Mouse (Mus musculus): ENCODE data around the gene Lrrk1. TPM values are rescaled to one million over a fixed set of nuclear protein-coding genes. Genes with fewer than 3 reads are reported as not detected.
A peak's percentile ranks its signal among the peaks of the same experiment; 100 is the strongest.

Lrrk1 gene
- polyA plus RNA-seq, 1 experiment from 2014 or later: 2.9 TPM

- Histone ChIP-seq H3K27me3 (ENCODE audit: control insufficient read depth, insufficient read depth, low read length) (no peaks in the 10 kb centered on the region), H3K9ac (ENCODE audit: low read depth, low read length) (no peak overlapping the region), H3K36me3 (ENCODE audit: control insufficient read depth, insufficient read depth, low read length) (no peaks in the 10 kb centered on the region), H3K4me2 (replicated peaks; ENCODE audit: low read depth, low read length) (no peak overlapping the region), H3K4me1 (replicated peaks; ENCODE audit: control insufficient read depth, insufficient read depth, low read length) (no peaks in the 10 kb centered on the region; the same call in 1 of the 2 replicates), H3K9me3 (ENCODE audit: control insufficient read depth, low read length) (no peaks in the 10 kb centered on the region), H3K27ac (ENCODE audit: low read depth, low read length) (no peak overlapping the region), H3K4me3 (ENCODE audit: low read depth, low read length) (no peak overlapping the region)
- no peak for ATAC-seq (ENCODE audit: low FRiP score)
- peak; percentile 33 for DNase-seq (ENCODE audit: low spot score)
- WGBS: 37% methylated on average over 9 of the region's 9 CpGs
Measured at GRCm38 (mm10) chr7:66218193-66219014, 169.7 kb downstream of the Lrrk1 start.

- Histone ChIP-seq H3K27me3 (ENCODE audit: control insufficient read depth, insufficient read depth, low read length) (no peaks in the 10 kb centered on the region), H3K4me2 (replicated peaks; ENCODE audit: low read depth, low read length) (no peak overlapping the region), H3K27ac (ENCODE audit: low read depth, low read length) (no peak overlapping the region; the same call in 1 of the 2 replicates), H3K9ac (ENCODE audit: low read depth, low read length) (no peak overlapping the region), H3K4me1 (replicated peaks; ENCODE audit: control insufficient read depth, insufficient read depth, low read length) (no peaks in the 10 kb centered on the region; the same call in 1 of the 2 replicates), H3K36me3 (ENCODE audit: control insufficient read depth, insufficient read depth, low read length) (no peaks in the 10 kb centered on the region), H3K9me3 (ENCODE audit: control insufficient read depth, low read length) (no peaks in the 10 kb centered on the region), H3K4me3 (ENCODE audit: low read depth, low read length) (no peak overlapping the region)
- ATAC-seq (ENCODE audit: low FRiP score) (no peak), DNase-seq (ENCODE audit: low spot score) (no peak)
- WGBS: 77% methylated on average over 7 of the region's 7 CpGs
Measured at GRCm38 (mm10) chr7:66217531-66218094, 170.5 kb downstream of the Lrrk1 start.

GRCm38 (mm10) chr7:66217011-66217410, 171.1 kb downstream of the Lrrk1 start:
- no peaks in the 10 kb centered on the region for H3K9me3 ChIP-seq (ENCODE audit: control insufficient read depth, low read length)
- no peak overlapping the region for H3K4me2 ChIP-seq (replicated peaks; ENCODE audit: low read depth, low read length)
- ATAC-seq (ENCODE audit: low FRiP score) (no peak), DNase-seq (ENCODE audit: low spot score) (no peak)
- H3K27ac ChIP-seq (ENCODE audit: low read depth, low read length): no peak overlapping the region
- H3K27me3 ChIP-seq (ENCODE audit: control insufficient read depth, insufficient read depth, low read length): no peaks in the 10 kb centered on the region
- H3K4me1 ChIP-seq (replicated peaks; ENCODE audit: control insufficient read depth, insufficient read depth, low read length): no peaks in the 10 kb centered on the region; the same call in 1 of the 2 replicates
- H3K36me3 ChIP-seq (ENCODE audit: control insufficient read depth, insufficient read depth, low read length): no peaks in the 10 kb centered on the region
- WGBS: 87% methylated on average over 7 of the region's 7 CpGs
- no peak overlapping the region for H3K4me3 ChIP-seq (ENCODE audit: low read depth, low read length)
- no peak overlapping the region for H3K9ac ChIP-seq (ENCODE audit: low read depth, low read length)

- Histone ChIP-seq H3K9me3 (ENCODE audit: control insufficient read depth, low read length) (no peaks in the 10 kb centered on the region), H3K4me3 (ENCODE audit: low read depth, low read length) (no peak overlapping the region), H3K4me1 (replicated peaks; ENCODE audit: control insufficient read depth, insufficient read depth, low read length) (no peaks in the 10 kb centered on the region; the same call in 1 of the 2 replicates), H3K9ac (ENCODE audit: low read depth, low read length) (no peak overlapping the region), H3K36me3 (ENCODE audit: control insufficient read depth, insufficient read depth, low read length) (no peaks in the 10 kb centered on the region), H3K4me2 (replicated peaks; ENCODE audit: low read depth, low read length) (no peak overlapping the region), H3K27me3 (ENCODE audit: control insufficient read depth, insufficient read depth, low read length) (no peaks in the 10 kb centered on the region), H3K27ac (ENCODE audit: low read depth, low read length) (no peak overlapping the region)
- 75% methylated on average over 1 of the region's 1 CpGs for WGBS
- DNase-seq (ENCODE audit: low spot score) (no peak), ATAC-seq (ENCODE audit: low FRiP score) (no peak)
Measured at GRCm38 (mm10) chr7:66215911-66216310, 172.2 kb downstream of the Lrrk1 start.

- Histone ChIP-seq H3K36me3 (ENCODE audit: control insufficient read depth, insufficient read depth, low read length) (no peaks in the 10 kb centered on the region), H3K9ac (ENCODE audit: low read depth, low read length) (no peak overlapping the region), H3K4me3 (ENCODE audit: low read depth, low read length) (no peak overlapping the region), H3K27ac (ENCODE audit: low read depth, low read length) (no peak overlapping the region), H3K27me3 (ENCODE audit: control insufficient read depth, insufficient read depth, low read length) (no peaks in the 10 kb centered on the region), H3K9me3 (ENCODE audit: control insufficient read depth, low read length) (no peaks in the 10 kb centered on the region), H3K4me2 (replicated peaks; ENCODE audit: low read depth, low read length) (no peak overlapping the region), H3K4me1 (replicated peaks; ENCODE audit: control insufficient read depth, insufficient read depth, low read length) (no peaks in the 10 kb centered on the region; the same call in 1 of the 2 replicates)
- no peak for DNase-seq (ENCODE audit: low spot score)
- 72% methylated on average over 6 of the region's 6 CpGs for WGBS
- ATAC-seq (ENCODE audit: low FRiP score): no peak
Measured at GRCm38 (mm10) chr7:66214477-66214876, 173.7 kb downstream of the Lrrk1 start.

- DNase-seq (ENCODE audit: low spot score) (no peak), ATAC-seq (ENCODE audit: low FRiP score) (no peak)
- Histone ChIP-seq H3K27me3 (ENCODE audit: control insufficient read depth, insufficient read depth, low read length) (no peaks in the 10 kb centered on the region), H3K9me3 (ENCODE audit: control insufficient read depth, low read length) (no peaks in the 10 kb centered on the region), H3K4me1 (replicated peaks; ENCODE audit: control insufficient read depth, insufficient read depth, low read length) (no peaks in the 10 kb centered on the region), H3K27ac (ENCODE audit: low read depth, low read length) (no peak overlapping the region), H3K9ac (ENCODE audit: low read depth, low read length) (no peak overlapping the region), H3K4me2 (replicated peaks; ENCODE audit: low read depth, low read length) (no peak overlapping the region), H3K4me3 (ENCODE audit: low read depth, low read length) (no peak overlapping the region), H3K36me3 (ENCODE audit: control insufficient read depth, insufficient read depth, low read length) (no peaks in the 10 kb centered on the region)
- 100% methylated on average over 1 of the region's 1 CpGs for WGBS
Measured at GRCm38 (mm10) chr7:66212887-66213286, 175.3 kb downstream of the Lrrk1 start.

- Histone ChIP-seq H3K4me2 (replicated peaks; ENCODE audit: low read depth, low read length) (no peak overlapping the region), H3K9ac (ENCODE audit: low read depth, low read length) (no peak overlapping the region), H3K36me3 (ENCODE audit: control insufficient read depth, insufficient read depth, low read length) (no peaks in the 10 kb centered on the region), H3K27me3 (ENCODE audit: control insufficient read depth, insufficient read depth, low read length) (no peaks in the 10 kb centered on the region), H3K4me3 (ENCODE audit: low read depth, low read length) (no peak overlapping the region), H3K27ac (ENCODE audit: low read depth, low read length) (no peak overlapping the region), H3K9me3 (ENCODE audit: control insufficient read depth, low read length) (no peaks in the 10 kb centered on the region), H3K4me1 (replicated peaks; ENCODE audit: control insufficient read depth, insufficient read depth, low read length) (no peaks in the 10 kb centered on the region)
- no peak for DNase-seq (ENCODE audit: low spot score)
- WGBS: 91% methylated on average over 2 of the region's 2 CpGs
- no peak for ATAC-seq (ENCODE audit: low FRiP score)
Measured at GRCm38 (mm10) chr7:66209920-66210319, 178.2 kb downstream of the Lrrk1 start.

GRCm38 (mm10) chr7:66201657-66202056, 186.5 kb downstream of the Lrrk1 start:
- WGBS: 85% methylated on average over 2 of the region's 2 CpGs
- no peak overlapping the region for H3K4me3 ChIP-seq (ENCODE audit: low read depth, low read length)

More at GRCm38 (mm10) chr7:66201657-66202056, 186.5 kb downstream of the Lrrk1 start:
- no peak for ATAC-seq (ENCODE audit: low FRiP score)
- Histone ChIP-seq H3K27ac (ENCODE audit: low read depth, low read length) (no peak overlapping the region), H3K9ac (ENCODE audit: low read depth, low read length) (no peak overlapping the region), H3K36me3 (ENCODE audit: control insufficient read depth, insufficient read depth, low read length) (no peaks in the 10 kb centered on the region), H3K4me1 (replicated peaks; ENCODE audit: control insufficient read depth, insufficient read depth, low read length) (no peaks in the 10 kb centered on the region), H3K9me3 (ENCODE audit: control insufficient read depth, low read length) (no peaks in the 10 kb centered on the region), H3K4me2 (replicated peaks; ENCODE audit: low read depth, low read length) (no peak overlapping the region), H3K27me3 (ENCODE audit: control insufficient read depth, insufficient read depth, low read length) (no peaks in the 10 kb centered on the region)
- DNase-seq (ENCODE audit: low spot score): no peak
